Mouse (Mus musculus): ENCODE measurements around the gene Tmem87b.

DNA sequence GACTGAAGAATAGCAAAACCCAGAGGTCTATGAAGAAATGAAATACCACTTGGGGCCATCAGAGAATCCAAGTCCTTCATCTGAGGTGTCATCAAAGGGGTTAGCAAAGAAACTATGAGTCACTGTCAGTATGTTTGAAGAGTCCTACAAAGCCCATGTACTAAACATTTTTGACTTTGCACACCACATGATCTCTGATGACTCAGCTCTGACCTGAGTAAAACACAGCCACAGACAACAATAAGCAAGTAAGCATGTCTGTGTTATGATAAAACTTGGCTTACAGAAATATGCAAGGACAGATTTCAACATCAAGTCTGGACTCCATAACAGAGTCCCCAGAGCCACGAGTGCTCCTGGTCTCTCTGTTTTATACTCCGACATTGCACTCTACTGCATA lies 15.1 kb downstream of the Tmem87b start:
- no peak for TF ChIP-seq CTCF (IDR thresholded peaks at IDR 0.05; ENCODE audit: low read depth)
- peak; percentile 33; the same call in 1 of the 2 replicates for TF ChIP-seq EP300 (IDR thresholded peaks at IDR 0.05; ENCODE audit: low read depth)
